ENCODE assay signal across 10 mouse cellular contexts in the genomic region with DNA sequence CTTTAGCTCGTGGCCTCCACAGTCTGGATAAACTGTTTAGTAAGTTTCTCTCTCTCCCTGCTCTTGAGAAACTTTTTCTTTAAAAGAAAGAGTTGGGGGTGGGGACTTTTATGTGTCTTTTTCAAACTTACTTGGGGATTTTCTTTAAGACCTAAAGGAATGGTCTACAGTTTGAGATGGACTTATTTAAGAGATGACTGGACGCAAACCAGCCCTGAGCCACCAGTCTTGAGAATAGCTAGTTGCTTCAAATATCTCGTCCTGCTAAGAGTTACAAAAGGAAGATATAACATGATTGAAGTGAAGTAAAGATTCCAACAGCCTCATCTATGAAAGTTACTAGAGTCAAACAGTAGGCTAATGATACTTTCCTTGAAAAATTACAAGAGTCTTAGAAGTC. TPM values are rescaled to one million over a fixed set of nuclear protein-coding genes. Genes with fewer than 3 reads are reported as not detected.
DNase-seq lines count a peak whose midpoint lies in the region; ATAC-seq and TF ChIP-seq lines count a peak whose summit lies in the region.
"Had no signal": no experiment of that assay in that cellular context is flagged by ENCODE, and none has a peak within 500 bp of the region (broad histone marks: within the 10 kb centered on the region; RNA-seq: fewer than 3 reads in every experiment).

No protein-coding gene starts in this region.

- peak overlapping the region; percentile 31 for H3K4me2 ChIP-seq in kidney, embryonic 14.5 days (replicated peaks; ENCODE audit: low read depth, low read length)
- H3K4me2 ChIP-seq in embryonic facial prominence, embryonic 14.5 days (ENCODE audit: low read depth, low read length), result peak overlapping the region; percentile 78; the same call in 1 of the 2 replicates
- H3K4me2 ChIP-seq in liver, embryonic 14.5 days (ENCODE audit: low read depth), result peak overlapping the region; percentile 88

- peak overlapping the region; percentile 14; the same call in 1 of the 2 replicates for H3K9ac ChIP-seq in kidney, embryonic 14.5 days (ENCODE audit: low read depth, low read length)
- no peak overlapping the region for H3K9ac ChIP-seq in embryonic facial prominence, embryonic 14.5 days (ENCODE audit: low read depth, low read length)
- peak overlapping the region; percentile 59 for H3K9ac ChIP-seq in liver, embryonic 14.5 days (replicated peaks)

- peak; percentile 43 for DNase-seq in CD4-positive, CD25-positive, alpha-beta regulatory T cell, adult 2 months (ENCODE audit: low read depth, low spot score)
- DNase-seq in kidney, postnatal 36 days, result no peak
- no peak for DNase-seq in embryonic facial prominence, embryonic 14.5 days (ENCODE audit: low spot score)
- no peak for DNase-seq in liver, embryonic 14.5 days (ENCODE audit: low read depth in 3 of 3, low spot score in 3 of 3)
- no peak for DNase-seq in spleen, postnatal 36 days (ENCODE audit: low spot score in 2 of 2)
- DNase-seq in testis, postnatal 14 days (ENCODE audit: low spot score), result no peak
- DNase-seq: layer of hippocampus, adult 9-11 months; lung, postnatal 4 days had no signal

- no peak overlapping the region for H3K27ac ChIP-seq in kidney, embryonic 14.5 days (ENCODE audit: low read depth, low read length)
- peak overlapping the region; percentile 7; the same call in 1 of the 2 replicates for H3K27ac ChIP-seq in embryonic facial prominence, embryonic 14.5 days (replicated peaks; ENCODE audit: low read depth, low read length)
- H3K27ac ChIP-seq in liver, embryonic 14.5 days, result peak overlapping the region; percentile 48

- ATAC-seq in CD4-positive, CD25-positive, alpha-beta regulatory T cell, adult 4 months, result no peak
- ATAC-seq in kidney, embryonic 14.5 days (ENCODE audit: low FRiP score, low TSS enrichment), result no peak
- no peak for ATAC-seq in embryonic facial prominence, embryonic 14.5 days (ENCODE audit: low read depth)
- no peak for ATAC-seq in liver, embryonic 14.5 days (ENCODE audit: insufficient read depth)

- H3K27me3 ChIP-seq in kidney, embryonic 14.5 days (ENCODE audit: control insufficient read depth, insufficient read depth, low read length), result no peaks in the 10 kb centered on the region
- H3K27me3 ChIP-seq in embryonic facial prominence, embryonic 14.5 days (replicated peaks; ENCODE audit: control insufficient read depth, insufficient read depth, low read length), result no peaks in the 10 kb centered on the region
- no peaks in the 10 kb centered on the region; the same call in 1 of the 2 replicates for H3K27me3 ChIP-seq in liver, embryonic 14.5 days (ENCODE audit: control insufficient read depth, insufficient read depth, low read length)

- no peaks in the 10 kb centered on the region for H3K9me3 ChIP-seq in kidney, embryonic 14.5 days (ENCODE audit: control insufficient read depth, low read length)
- no peaks in the 10 kb centered on the region for H3K9me3 ChIP-seq in embryonic facial prominence, embryonic 14.5 days (ENCODE audit: control insufficient read depth, low read length)
- H3K9me3 ChIP-seq in liver, embryonic 14.5 days (ENCODE audit: control insufficient read depth, low read length), result no peaks in the 10 kb centered on the region

- no peak overlapping the region for H3K4me3 ChIP-seq in kidney, embryonic 14.5 days (ENCODE audit: low read length)
- H3K4me3 ChIP-seq in embryonic facial prominence, embryonic 14.5 days (ENCODE audit: low read depth, low read length), result no peak overlapping the region
- H3K4me3 ChIP-seq in liver, embryonic 14.5 days (ENCODE audit: insufficient read depth in 1 of 2, low read depth in 2 of 2, low read length in 2 of 2), result peak overlapping the region; percentile 1 to 97; a peak in 3 of 4 replicates

- TF ChIP-seq EP300 in liver, embryonic 14.5 days (IDR thresholded peaks at IDR 0.05; ENCODE audit: low read depth), result no peak

- no peak for TF ChIP-seq CTCF in liver, embryonic 14.5 days (IDR thresholded peaks at IDR 0.05; ENCODE audit: low read depth)

- H3K4me1 ChIP-seq in kidney, embryonic 14.5 days (ENCODE audit: control insufficient read depth, insufficient read depth, low read length), result peaks cover 59% of the 10 kb centered on the region
- H3K4me1 ChIP-seq in embryonic facial prominence, embryonic 14.5 days (ENCODE audit: control insufficient read depth, insufficient read depth, low read length), result peaks cover 54% of the 10 kb centered on the region
- peaks cover 59 to 63% of the 10 kb centered on the region in 2 experiments for H3K4me1 ChIP-seq in liver, embryonic 14.5 days (replicated peaks; ENCODE audit: control insufficient read depth in 2 of 2, insufficient read depth in 2 of 2, low read length in 1 of 2)

- WGBS in kidney, embryonic 14.5 days, result 69% methylated on average over 3 of the region's 3 CpGs
- WGBS in embryonic facial prominence, embryonic 14.5 days, result 57% methylated on average over 3 of the region's 3 CpGs
- 37% methylated on average over 3 of the region's 3 CpGs for WGBS in liver, embryonic 14.5 days (ENCODE audit: insufficient replicate concordance)

- peaks cover 6% of the 10 kb centered on the region; the same call in 1 of the 2 replicates for H3K36me3 ChIP-seq in kidney, embryonic 14.5 days (ENCODE audit: control insufficient read depth, insufficient read depth, low read length)
- 0 out of 2 replicates have a peak, but pooled peaks cover 11% of the 10 kb centered on the region for H3K36me3 ChIP-seq in embryonic facial prominence, embryonic 14.5 days (ENCODE audit: control insufficient read depth, insufficient read depth, low read length)
- peaks cover 19% of the 10 kb centered on the region for H3K36me3 ChIP-seq in liver, embryonic 14.5 days (replicated peaks; ENCODE audit: control insufficient read depth, insufficient read depth, low read depth)

RNA-seq across cellular contexts. Expression of a gene that starts 4.0 kb away (rescaled TPM):
- polyA plus RNA-seq in CD4-positive, CD25-positive, alpha-beta regulatory T cell, adult 4 months (2017; shearing (Covaris generic)), result 10 to 100 TPM; 81.0 to 99.7 TPM
- polyA plus RNA-seq in kidney, embryonic 14.5 days (2014; fragmentation: Nextera tagmentation; extraction: Ambion mirVana), result 45.1 and 78.4 TPM in 2 replicates
- 58.5 and 65.5 TPM in 2 replicates for polyA plus RNA-seq in embryonic facial prominence, embryonic 14.5 days (2014; fragmentation: Nextera tagmentation; extraction: Ambion mirVana)
- 34.2 and 42.8 TPM in 2 replicates for polyA plus RNA-seq in liver, embryonic 14.5 days (2012; rRNA removed)
- 69.8 and 83.9 TPM in 2 replicates for polyA plus RNA-seq in liver, embryonic 14.5 days (2014; fragmentation: Nextera tagmentation; extraction: Ambion mirVana)

Comparison
In these comparisons a context has a peak if more than half of its experiments do, and no peak if none do; other contexts are left out.
1. H3K4me2 ChIP-seq: peak in every context shown above with its lines; median percentile 88 in liver, embryonic 14.5 days; 78 in embryonic facial prominence, embryonic 14.5 days; 31 in kidney, embryonic 14.5 days.
2. H3K4me3 ChIP-seq: peak in liver, embryonic 14.5 days (2 of 2); none in kidney, embryonic 14.5 days (single experiment) and embryonic facial prominence, embryonic 14.5 days (single experiment).